9 mouse cellular contexts compared by ENCODE assay signal in the genomic region with DNA sequence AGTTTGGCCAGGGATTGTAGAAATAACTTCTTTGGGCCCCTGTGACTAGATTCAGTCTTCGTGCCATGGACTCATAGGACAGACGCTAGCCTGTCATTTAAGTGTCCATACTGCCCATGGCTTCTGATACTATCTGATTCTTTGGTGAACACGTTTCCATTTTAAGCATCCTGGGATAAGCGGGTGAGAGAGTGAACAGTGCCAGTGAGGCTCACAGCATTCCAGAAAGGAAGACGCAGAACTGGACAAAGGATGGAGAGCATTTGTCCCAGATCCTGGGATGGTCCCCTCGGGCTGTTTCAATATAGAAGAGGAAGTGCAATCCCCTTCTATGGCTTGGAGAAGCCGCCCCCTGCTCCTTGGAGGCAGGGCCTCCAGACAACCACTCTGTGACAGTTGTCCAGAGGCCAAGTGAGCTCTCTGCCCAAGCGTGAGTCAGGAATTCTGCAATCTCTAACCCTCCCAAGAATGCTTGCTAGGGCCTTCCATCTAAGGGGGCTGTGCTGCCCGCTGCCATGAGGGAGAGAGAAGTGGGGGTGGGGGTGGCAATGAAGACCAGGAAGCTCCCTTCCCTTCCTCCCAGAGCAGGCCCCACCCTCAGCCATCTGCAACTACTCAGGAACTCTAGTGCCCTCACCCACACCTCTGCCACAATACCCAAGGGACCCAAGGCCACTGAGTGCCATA. TPM values are rescaled to one million over a fixed set of nuclear protein-coding genes. Genes with fewer than 3 reads are reported as not detected.
DNase-seq lines count a peak whose midpoint lies in the region; ATAC-seq and TF ChIP-seq lines count a peak whose summit lies in the region.
"Had no signal": no experiment of that assay in that cellular context is flagged by ENCODE, and none has a peak within 500 bp of the region (broad histone marks: within the 10 kb centered on the region; RNA-seq: fewer than 3 reads in every experiment).

No protein-coding gene starts in this region.

- WGBS in kidney, embryonic 15.5 days, result 35% methylated on average over 9 of the region's 9 CpGs
- 32% methylated on average over 9 of the region's 9 CpGs for WGBS in forebrain, embryonic 11.5 days
- 36% methylated on average over 9 of the region's 9 CpGs for WGBS in liver, embryonic 13.5 days (ENCODE audit: insufficient replicate concordance)
- WGBS in olfactory bulb, adult 2 months, result 45% methylated on average over 9 of the region's 9 CpGs

- intact Hi-C loops in heart, postnatal 36 days (cut with DNase I), result no loop called here
- intact Hi-C loops in left cerebral cortex, postnatal 14 days (cut with DNase I), result no loop called here

- H3K4me1 ChIP-seq in kidney, embryonic 15.5 days, result peaks cover 72% of the 10 kb centered on the region
- peaks cover 51% of the 10 kb centered on the region for H3K4me1 ChIP-seq in forebrain, embryonic 11.5 days (replicated peaks; ENCODE audit: control insufficient read depth, insufficient read depth, low read length)
- H3K4me1 ChIP-seq in liver, embryonic 13.5 days (replicated peaks), result peaks cover 18% of the 10 kb centered on the region
- peaks cover 59% of the 10 kb centered on the region for H3K4me1 ChIP-seq in olfactory bulb, adult 2 months (ENCODE audit: control insufficient read depth, insufficient read depth, low read length)

- ATAC-seq in kidney, embryonic 15.5 days (replicated peaks; ENCODE audit: low FRiP score), result no peak
- ATAC-seq in forebrain, embryonic 11.5 days (replicated peaks; ENCODE audit: low FRiP score), result no peak
- ATAC-seq in liver, embryonic 13.5 days (ENCODE audit: low read depth), result no peak

- H3K4me2 ChIP-seq in kidney, embryonic 15.5 days, result peak overlapping the region; percentile 48
- H3K4me2 ChIP-seq in forebrain, embryonic 11.5 days (ENCODE audit: low read depth, low read length, severe bottlenecking), result peak overlapping the region; percentile 24; the same call in 1 of the 2 replicates
- H3K4me2 ChIP-seq in liver, embryonic 13.5 days, result no peak overlapping the region

- H3K36me3 ChIP-seq in kidney, embryonic 15.5 days, result no peaks in the 10 kb centered on the region
- no peaks in the 10 kb centered on the region for H3K36me3 ChIP-seq in forebrain, embryonic 11.5 days (ENCODE audit: control insufficient read depth, insufficient read depth, low read length)
- H3K36me3 ChIP-seq in liver, embryonic 13.5 days, result no peaks in the 10 kb centered on the region

- H3K9ac ChIP-seq in kidney, embryonic 15.5 days, result peak overlapping the region; percentile 2; the same call in 1 of the 2 replicates
- peak overlapping the region; percentile 43 for H3K9ac ChIP-seq in forebrain, embryonic 11.5 days (ENCODE audit: low read length)
- H3K9ac ChIP-seq in liver, embryonic 13.5 days, result no peak overlapping the region

- H3K27me3 ChIP-seq in kidney, embryonic 15.5 days, result no peaks in the 10 kb centered on the region
- H3K27me3 ChIP-seq in forebrain, embryonic 11.5 days (ENCODE audit: control insufficient read depth, insufficient read depth, low read length), result no peaks in the 10 kb centered on the region
- H3K27me3 ChIP-seq in liver, embryonic 13.5 days, result peaks cover 32% of the 10 kb centered on the region
- H3K27me3 ChIP-seq: CH12.LX had no signal

- TF ChIP-seq POLR2A in olfactory bulb, adult 2 months (IDR thresholded peaks at IDR 0.05; ENCODE audit: insufficient read depth, low read depth, low read length), result no peak

- H3K4me3 ChIP-seq in kidney, embryonic 15.5 days (replicated peaks), result peak overlapping the region; percentile 11; the same call in 1 of the 2 replicates
- no peak overlapping the region for H3K4me3 ChIP-seq in forebrain, embryonic 11.5 days (ENCODE audit: low read depth, low read length)
- no peak overlapping the region for H3K4me3 ChIP-seq in liver, embryonic 13.5 days (replicated peaks)
- no peak overlapping the region for H3K4me3 ChIP-seq in olfactory bulb, adult 2 months (ENCODE audit: insufficient read depth, low read depth, low read length)

- peak overlapping the region; percentile 93 for H3K27ac ChIP-seq in kidney, embryonic 15.5 days
- H3K27ac ChIP-seq in forebrain, embryonic 11.5 days (ENCODE audit: low read depth, low read length), result peak overlapping the region; percentile 93
- peak overlapping the region; percentile 68 for H3K27ac ChIP-seq in liver, embryonic 13.5 days
- peak overlapping the region; percentile 83 for H3K27ac ChIP-seq in olfactory bulb, adult 2 months (ENCODE audit: insufficient read depth, low read depth, low read length)

- no peaks in the 10 kb centered on the region for H3K9me3 ChIP-seq in kidney, embryonic 15.5 days (replicated peaks)
- no peaks in the 10 kb centered on the region for H3K9me3 ChIP-seq in forebrain, embryonic 11.5 days (ENCODE audit: control insufficient read depth, low read length)
- no peaks in the 10 kb centered on the region for H3K9me3 ChIP-seq in liver, embryonic 13.5 days (replicated peaks)

- DNase-seq in kidney, adult 9 months, result no peak
- DNase-seq in forebrain, embryonic 11.5 days (ENCODE audit: low spot score), result no peak
- peak; percentile 59 to 71 for DNase-seq in heart, postnatal 36 days
- DNase-seq in liver, embryonic 13.5 days, result no peak
- DNase-seq in T-cell, adult 2 months (ENCODE audit: low spot score), result no peak
- no peak for DNase-seq in left cerebral cortex, postnatal 14 days (ENCODE audit: low spot score in 2 of 2)

- no peak for TF ChIP-seq CTCF in olfactory bulb, adult 2 months (IDR thresholded peaks at IDR 0.05; ENCODE audit: insufficient read depth, low read depth, low read length)

RNA-seq across cellular contexts. Expression of a gene that starts 3.3 kb away (rescaled TPM):
- 1,575 and 1,603 TPM in 2 replicates for polyA plus RNA-seq in kidney, embryonic 15.5 days (2015; fragmentation: Nextera tagmentation; extraction: Ambion mirVana)
- polyA plus RNA-seq in forebrain, embryonic 11.5 days (2014; fragmentation: Nextera tagmentation; extraction: Ambion mirVana), result 239 and 255 TPM in 2 replicates
- total RNA-seq in heart, postnatal 36 days (2021), result 100 to 1,000 TPM; 241 to 339 TPM
- 127 TPM in 2 replicates for polyA plus RNA-seq in liver, embryonic 13.5 days (2015; fragmentation: Nextera tagmentation; extraction: Ambion mirVana)
- not detected in 2 replicates for polyA plus RNA-seq in olfactory bulb, adult 2 months (2012; ENCODE audit: insufficient read depth, insufficient read length, low replicate concordance, missing spikeins)
- 10 to 100 TPM; 49.7 to 52.2 TPM for total RNA-seq in left cerebral cortex, postnatal 14 days (2021)
- total RNA-seq: CH12.LX had no signal

RNA-seq across cellular contexts. Expression of a gene that starts 24.8 kb away (rescaled TPM):
- 14.5 and 17.3 TPM in 2 replicates for polyA plus RNA-seq in kidney, embryonic 15.5 days (2015; fragmentation: Nextera tagmentation; extraction: Ambion mirVana)
- polyA plus RNA-seq in forebrain, embryonic 11.5 days (2014; fragmentation: Nextera tagmentation; extraction: Ambion mirVana), result 18.6 and 19.1 TPM in 2 replicates
- total RNA-seq in heart, postnatal 36 days (2021), result 10 to 100 TPM; 22.6 to 23.2 TPM
- 1.3 TPM in 2 replicates for polyA plus RNA-seq in liver, embryonic 13.5 days (2015; fragmentation: Nextera tagmentation; extraction: Ambion mirVana)
- polyA plus RNA-seq in olfactory bulb, adult 2 months (2012; ENCODE audit: insufficient read depth, insufficient read length, low replicate concordance, missing spikeins), result not detected in 2 replicates
- 10 to 100 TPM; 40.7 to 47.5 TPM for total RNA-seq in left cerebral cortex, postnatal 14 days (2021)

Comparison
In these comparisons a context has a peak if more than half of its experiments do, and no peak if none do; other contexts are left out.
1. DNase-seq: peak in heart, postnatal 36 days (2 of 2); none in kidney, adult 9 months (single experiment), forebrain, embryonic 11.5 days (single experiment), liver, embryonic 13.5 days (single experiment), T-cell, adult 2 months (single experiment) and left cerebral cortex, postnatal 14 days (0 of 2).
2. Peak in every context shown above with its lines, with median percentiles within 50 percentile points of each other: H3K27ac ChIP-seq.